Mouse (Mus musculus) liver, embryonic 14 days (tissue): ENCODE measurements around the gene Ranbp10. TPM values are rescaled to one million over a fixed set of nuclear protein-coding genes. Genes with fewer than 3 reads are reported as not detected.

ENCODE experiments used
- polyA plus RNA-seq: library from polyadenylated mRNA; depleted of rRNA; stranded (reverse); fragments of >200 nt; gene quantifications from 2 replicates; pipeline ENCODE4 v1.2.3, GENCODE M21; 2012; rRNA removed

Gene Ranbp10
- 48.1 and 64.7 TPM in 2 replicates for polyA plus RNA-seq

DNA sequence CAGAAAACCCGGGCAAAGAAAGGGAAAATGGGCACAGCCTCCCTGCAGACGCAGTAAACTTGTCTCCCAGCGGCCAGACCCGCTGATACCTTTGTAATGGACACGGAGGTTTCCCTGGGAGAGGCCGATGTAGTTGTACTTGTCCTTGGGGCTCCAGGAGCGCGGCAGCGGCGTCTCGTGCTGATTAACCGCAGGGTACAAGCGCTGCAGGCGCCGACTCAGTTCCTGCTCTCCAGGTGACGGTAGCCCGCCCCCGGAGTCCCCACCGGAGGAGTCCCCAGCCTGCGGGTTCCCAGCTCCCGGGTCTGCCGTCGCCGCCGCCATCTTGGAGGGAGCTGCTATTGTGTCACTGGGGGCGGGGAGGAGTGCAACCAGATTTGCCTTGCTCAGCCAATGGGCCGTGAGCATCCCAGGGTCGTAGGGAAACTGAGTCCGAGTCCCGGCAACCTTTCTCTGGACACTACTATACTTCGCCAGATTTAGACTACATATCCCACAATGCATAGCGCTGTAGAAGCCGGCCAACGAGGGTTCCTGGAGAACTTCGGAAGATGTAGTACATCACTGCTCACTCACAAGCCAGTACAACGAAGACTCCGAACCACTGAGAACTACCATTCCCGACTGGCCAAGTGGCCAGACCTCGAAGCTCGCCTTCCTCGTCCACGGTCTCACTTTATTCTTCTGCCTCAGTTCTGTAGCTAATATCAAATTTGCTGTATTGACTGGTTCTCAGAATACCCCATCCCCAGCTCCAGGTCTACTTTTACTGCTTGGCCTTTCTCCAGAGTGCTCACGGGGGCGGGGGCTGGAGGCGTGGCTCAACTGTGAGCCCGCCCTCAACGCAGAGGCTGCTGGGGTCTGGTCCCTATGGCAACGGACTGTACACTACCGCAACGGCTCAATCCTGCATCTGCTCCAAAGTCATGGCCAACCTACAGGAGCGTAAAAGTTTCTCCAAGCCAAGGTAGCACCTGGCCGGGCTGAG lies at the start of gene Ranbp10, which contains the start of gene Tsnaxip1:
TSS of gene Ranbp10 (minus strand) at position 490 of the 988 bp plus-strand sequence.
TSS of gene Tsnaxip1 (plus strand) at position 871 of the 988 bp plus-strand sequence.

GRCm38 (mm10) chr8:105860143-105860981 lies 33.2 kb upstream of the Ranbp10 start, which contains the start of gene Nutf2:
TSS of gene Nutf2 (plus strand) at chr8:105860580.

GRCm38 (mm10) chr8:105854715-105855216 lies 27.6 kb upstream of the Ranbp10 start, which contains the start of gene Thap11:
TSS of gene Thap11 (plus strand) at chr8:105855132.

GRCm38 (mm10) chr8:105853178-105853577 lies 26.0 kb upstream of the Ranbp10 start, which contains the start of gene Cenpt:
TSS of gene Cenpt (minus strand) at chr8:105853278.

DNA sequence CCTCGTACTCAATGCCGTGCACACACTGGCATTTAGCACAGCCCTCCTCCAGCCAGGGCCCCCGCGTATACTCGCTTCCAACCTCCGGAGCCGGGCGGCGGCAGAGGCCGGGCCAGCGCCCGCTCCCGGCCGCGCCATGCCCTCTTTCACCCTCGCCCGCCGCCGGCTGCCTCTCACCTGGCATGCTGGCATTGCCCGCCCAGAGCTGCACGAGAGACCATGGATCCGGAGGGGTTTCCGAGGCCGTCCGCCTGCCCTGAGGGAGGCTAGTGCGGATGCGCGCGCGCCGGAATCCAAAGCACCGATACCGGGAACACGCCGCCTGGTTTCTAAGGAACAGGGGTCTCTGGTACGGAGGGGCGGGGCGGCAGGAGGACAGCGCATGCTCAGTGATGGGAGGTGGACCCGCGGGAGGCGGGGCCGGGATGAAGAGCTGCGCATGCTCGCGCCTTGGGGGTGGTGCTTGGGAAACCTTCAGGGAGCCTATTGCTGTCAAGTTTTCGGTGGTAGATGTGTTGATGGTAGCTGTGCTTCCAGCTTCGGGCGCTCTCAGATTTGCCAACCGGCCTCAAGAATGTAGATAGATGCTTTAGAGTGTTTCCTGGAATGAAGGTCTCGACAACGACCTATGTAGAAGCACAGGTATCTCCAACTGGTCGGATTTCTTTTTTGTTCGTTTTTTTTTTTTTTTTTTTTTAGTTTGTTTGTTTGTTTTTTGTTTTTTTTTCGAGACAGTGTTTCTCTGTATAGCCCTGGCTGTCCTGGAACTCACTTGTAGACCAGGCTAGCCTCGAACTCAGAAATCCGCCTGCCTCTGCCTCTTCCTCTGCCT lies 68.7 kb downstream of the Ranbp10 start, which contains the start of gene Gfod2:
TSS of gene Gfod2 (minus strand) at position 388 of the 832 bp plus-strand sequence.

Other genes starting within 250 kb of the Ranbp10 start
- 3.7 and 4.5 TPM in 2 replicates for gene Ripor1, start 222.1 kb downstream of the Ranbp10 start, polyA plus RNA-seq
- 19.4 and 23.8 TPM in 2 replicates for gene Ctcf, start 190.8 kb downstream of the Ranbp10 start, polyA plus RNA-seq
- 0.05 TPM in 1 of 2 replicates, not detected in the other for gene Agrp, start 190.0 kb downstream of the Ranbp10 start, polyA plus RNA-seq
- 1.00 and 1.8 TPM in 2 replicates for gene Carmil2, start 141.1 kb downstream of the Ranbp10 start, polyA plus RNA-seq
- 8.2 and 9.3 TPM in 2 replicates for gene Acd, start 126.2 kb downstream of the Ranbp10 start, polyA plus RNA-seq
- 5.7 TPM in 2 replicates for gene Pard6a, start 126.2 kb downstream of the Ranbp10 start, polyA plus RNA-seq
- 0.03 TPM in 1 of 2 replicates, not detected in the other for gene 4933405L10Rik, start 119.7 kb downstream of the Ranbp10 start, polyA plus RNA-seq
- gene Enkd1, start 119.1 kb downstream of the Ranbp10 start, polyA plus RNA-seq, result 7.6 and 8.1 TPM in 2 replicates
- 1.0 and 1.1 TPM in 2 replicates for gene Gfod2, start 68.7 kb downstream of the Ranbp10 start, polyA plus RNA-seq
- gene Tsnaxip1, start 381 bp upstream of the Ranbp10 start, polyA plus RNA-seq, result 0.02 and 0.06 TPM in 2 replicates
- 22.0 and 25.8 TPM in 2 replicates for gene Cenpt, start 25.9 kb upstream of the Ranbp10 start, polyA plus RNA-seq
- 22.2 and 26.2 TPM in 2 replicates for gene Thap11, start 27.8 kb upstream of the Ranbp10 start, polyA plus RNA-seq
- 90.9 and 92.1 TPM in 2 replicates for gene Nutf2, start 33.2 kb upstream of the Ranbp10 start, polyA plus RNA-seq
- 13.8 and 17.0 TPM in 2 replicates for gene Edc4, start 53.5 kb upstream of the Ranbp10 start, polyA plus RNA-seq
- gene Nrn1l, start 66.2 kb upstream of the Ranbp10 start, polyA plus RNA-seq, result 0.24 and 0.25 TPM in 2 replicates
- gene Pskh1, start 73.1 kb upstream of the Ranbp10 start, polyA plus RNA-seq, result 8.4 and 9.5 TPM in 2 replicates
- 0.80 and 1.3 TPM in 2 replicates for gene Ctrl, start 106.5 kb upstream of the Ranbp10 start, polyA plus RNA-seq
- gene Psmb10, start 111.1 kb upstream of the Ranbp10 start, polyA plus RNA-seq, result 47.4 and 48.3 TPM in 2 replicates
- gene Lcat, start 116.0 kb upstream of the Ranbp10 start, polyA plus RNA-seq, result 34.6 and 40.3 TPM in 2 replicates
- gene Slc12a4, start 138.7 kb upstream of the Ranbp10 start, polyA plus RNA-seq, result 9.7 and 10.8 TPM in 2 replicates
- gene Dpep3, start 152.1 kb upstream of the Ranbp10 start, polyA plus RNA-seq, result not detected in 2 replicates
- 8.4 and 9.4 TPM in 2 replicates for gene Dus2, start 164.0 kb upstream of the Ranbp10 start, polyA plus RNA-seq
- gene Dpep2nb, start 178.6 kb upstream of the Ranbp10 start, polyA plus RNA-seq, result not detected in 2 replicates
- gene Ddx28, start 184.5 kb upstream of the Ranbp10 start, polyA plus RNA-seq, result 5.5 and 6.8 TPM in 2 replicates
- gene Nfatc3, start 231.5 kb upstream of the Ranbp10 start, polyA plus RNA-seq, result 10.2 and 11.7 TPM in 2 replicates